Mouse (Mus musculus) bone marrow macrophage, adult 2 months (primary cell): ENCODE data around the gene Zrsr2. TPM values are rescaled to one million over a fixed set of nuclear protein-coding genes. Genes with fewer than 3 reads are reported as not detected.

Experiments
- H3K27ac ChIP-seq: 2 replicates; pipeline ENCODE4 v1.5.1; 2012; ENCODE audit warnings: low read depth, low read length; ENCODE audit not compliant: insufficient read depth
- H3K4me1 ChIP-seq: 2 replicates; pipeline ENCODE4 v1.6.1; 2012; ENCODE audit warnings: low read length; ENCODE audit not compliant: control insufficient read depth, insufficient read depth
- H3K4me3 ChIP-seq: 2 replicates; pipeline ENCODE4 v1.5.1; 2012; ENCODE audit warnings: mild to moderate bottlenecking, low read length, moderate library complexity; ENCODE audit not compliant: insufficient read depth
- CTCF ChIP-seq: IDR thresholded peaks from 2 replicates; pipeline ENCODE4 v1.5.1; 2012; ENCODE audit warnings: low read depth, mild to moderate bottlenecking, low read length, moderate library complexity
- POLR2A ChIP-seq: IDR thresholded peaks from 2 replicates; pipeline ENCODE4 v1.6.1; 2012; ENCODE audit warnings: mild to moderate bottlenecking, low read depth, low read length, borderline replicate concordance
- polyA plus RNA-seq: library from polyadenylated mRNA; stranded (reverse); fragments of >200 nt; gene quantifications from 2 replicates; pipeline ENCODE4 v1.2.4, GENCODE M21; 2012; ENCODE audit not compliant: missing spikeins, insufficient read depth, insufficient read length

Zrsr2 gene
- polyA plus RNA-seq, 1 experiment: 36.3 TPM

GRCm38 (mm10) chrX:163951618-163952017 is 6.8 kb downstream of the Zrsr2 start:
- TF ChIP-seq POLR2A: no peak
- no peak for TF ChIP-seq CTCF
- no peak overlapping the region for H3K27ac ChIP-seq
- peaks cover 4% of the 10 kb centered on the region; the same call in 1 of the 2 replicates for H3K4me1 ChIP-seq
- no peak overlapping the region for H3K4me3 ChIP-seq

DNA sequence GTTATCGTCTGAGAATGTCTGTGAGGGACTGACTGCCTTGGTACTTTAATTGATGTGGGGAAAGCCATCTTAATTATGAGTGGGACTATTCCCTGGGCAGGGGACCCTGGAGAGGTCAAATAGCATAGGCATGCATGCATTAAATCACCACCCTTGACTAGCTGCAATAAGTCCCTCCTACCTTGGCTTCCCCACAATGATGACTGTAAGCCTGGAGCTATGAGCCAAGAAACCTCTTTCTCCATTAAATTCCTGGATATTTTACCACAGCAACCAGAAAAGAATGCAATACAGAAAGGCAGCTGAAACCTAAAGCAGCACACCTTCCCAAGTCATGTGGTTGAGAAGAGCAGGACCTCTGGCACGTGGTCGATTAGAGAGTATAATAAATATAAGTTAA is 14.1 kb downstream of the Zrsr2 start:
- H3K27ac ChIP-seq: no peak overlapping the region

DNA sequence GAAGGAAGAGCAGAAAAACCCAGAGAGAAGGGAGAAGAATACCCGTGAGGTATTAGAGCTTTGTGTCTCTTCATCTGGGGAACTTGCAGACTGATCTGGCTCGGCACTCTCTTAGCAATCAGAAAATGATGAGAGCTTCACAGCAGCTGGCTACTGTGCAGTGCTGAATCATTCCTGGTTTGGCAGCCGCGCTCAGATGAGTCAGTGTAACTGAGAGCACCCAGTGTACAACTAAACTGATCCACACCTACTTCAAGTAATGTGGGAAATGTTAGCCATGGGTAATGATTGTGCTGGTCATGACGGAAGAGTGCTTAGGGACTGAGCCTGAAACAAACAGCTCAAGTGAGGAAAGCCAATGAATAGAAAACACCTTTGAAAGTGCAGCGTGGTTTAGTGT is 19.9 kb downstream of the Zrsr2 start:
- TF ChIP-seq CTCF (no peak), POLR2A (no peak)
- Histone ChIP-seq H3K27ac (no peak overlapping the region), H3K4me3 (no peak overlapping the region), H3K4me1 (no peaks in the 10 kb centered on the region)

More for the DNA sequence above, 14.1 kb downstream of the Zrsr2 start:
- no peak overlapping the region for H3K4me3 ChIP-seq
- H3K4me1 ChIP-seq: no peaks in the 10 kb centered on the region
- TF ChIP-seq CTCF: no peak
- TF ChIP-seq POLR2A: no peak

- no peak for TF ChIP-seq CTCF
- no peak for TF ChIP-seq POLR2A
- H3K4me3 ChIP-seq: no peak overlapping the region
- H3K27ac ChIP-seq: no peak overlapping the region
- H3K4me1 ChIP-seq: peaks cover 2% of the 10 kb centered on the region; the same call in 1 of the 2 replicates
Observed at GRCm38 (mm10) chrX:163934731-163935130, 23.7 kb downstream of the Zrsr2 start.

DNA sequence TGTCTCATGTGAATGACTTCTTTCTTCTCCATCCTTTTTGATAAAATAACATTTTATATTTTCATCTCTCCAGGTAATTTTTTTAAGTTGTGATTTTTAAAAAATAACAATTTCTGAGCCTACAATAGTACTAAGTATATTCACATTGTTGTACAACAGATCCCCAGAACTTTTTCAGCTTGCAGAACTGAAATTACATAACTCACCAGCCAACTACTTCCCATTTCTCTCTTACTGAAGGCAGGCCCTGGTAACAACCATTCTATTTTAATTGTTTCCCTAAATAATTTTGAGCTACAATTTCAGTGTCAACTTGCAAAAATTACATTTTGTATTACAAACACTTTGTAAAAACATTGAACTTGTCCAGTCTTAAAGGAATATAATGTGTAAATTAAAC is 28.9 kb downstream of the Zrsr2 start:
- TF ChIP-seq CTCF (no peak), POLR2A (no peak)
- Histone ChIP-seq H3K4me1 (peaks cover 2% of the 10 kb centered on the region; the same call in 1 of the 2 replicates), H3K4me3 (no peak overlapping the region), H3K27ac (peak overlapping the region; percentile 47; the same call in 1 of the 2 replicates)

DNA sequence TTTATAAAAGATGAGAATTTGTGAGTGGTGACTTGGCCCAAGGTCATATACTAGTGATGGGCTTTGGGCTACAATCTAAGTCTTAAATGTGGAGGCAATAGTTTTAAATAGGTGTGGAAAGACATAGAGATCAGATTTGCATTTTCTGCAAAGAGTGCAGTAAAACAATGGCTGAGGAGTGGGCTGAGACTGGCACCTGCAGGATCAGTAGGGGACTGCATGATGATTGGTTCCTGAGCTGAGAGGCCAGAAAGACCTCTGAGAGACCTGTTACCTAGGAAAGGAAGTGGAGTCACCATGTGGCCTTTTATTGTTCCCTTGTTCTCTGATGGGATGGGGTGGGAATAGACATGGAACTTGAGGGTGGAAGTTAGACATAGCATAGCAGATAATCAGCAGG is 45.7 kb downstream of the Zrsr2 start:
- no peak for TF ChIP-seq CTCF
- H3K27ac ChIP-seq: no peak overlapping the region
- no peak overlapping the region for H3K4me3 ChIP-seq
- H3K4me1 ChIP-seq: no peaks in the 10 kb centered on the region; the same call in 1 of the 2 replicates

DNA sequence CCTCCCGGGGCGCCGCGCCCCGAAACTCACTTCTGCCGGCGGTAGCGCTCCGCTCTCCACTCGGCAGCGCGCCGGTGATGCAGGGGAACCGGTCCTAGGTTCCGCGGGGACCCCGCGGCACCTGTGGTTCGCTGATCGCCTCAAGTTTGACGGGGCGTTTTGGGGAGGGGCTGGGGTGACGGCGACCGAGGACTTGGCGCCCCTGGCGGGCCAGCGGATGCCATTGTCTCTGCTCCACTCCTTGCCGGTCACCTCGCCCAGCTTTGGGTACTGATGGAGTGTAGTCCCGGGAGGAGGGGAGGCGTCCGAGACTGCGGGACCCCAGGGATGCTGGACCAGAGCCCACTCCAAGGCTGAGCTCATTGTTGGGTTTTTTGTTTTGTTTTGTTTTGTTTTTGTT is 49.1 kb downstream of the Zrsr2 start:
- no peak for TF ChIP-seq CTCF
- TF ChIP-seq POLR2A: no peak
- Histone ChIP-seq H3K27ac (peak overlapping the region; percentile 42), H3K4me1 (no peaks in the 10 kb centered on the region; the same call in 1 of the 2 replicates), H3K4me3 (peak overlapping the region; percentile 73)

GRCm38 (mm10) chrX:163908337-163909250 is 49.9 kb downstream of the Zrsr2 start, which contains the start of gene Ap1s2:
Ap1s2 (plus strand) TSS chrX:163909017.
- no peaks in the 10 kb centered on the region; the same call in 1 of the 2 replicates for H3K4me1 ChIP-seq
- H3K27ac ChIP-seq: peak within 1 kb of the TSS; percentile 72
- peak within 1 kb of the TSS; percentile 73 for H3K4me3 ChIP-seq
- no peak for TF ChIP-seq CTCF
- TF ChIP-seq POLR2A: no peak

DNA sequence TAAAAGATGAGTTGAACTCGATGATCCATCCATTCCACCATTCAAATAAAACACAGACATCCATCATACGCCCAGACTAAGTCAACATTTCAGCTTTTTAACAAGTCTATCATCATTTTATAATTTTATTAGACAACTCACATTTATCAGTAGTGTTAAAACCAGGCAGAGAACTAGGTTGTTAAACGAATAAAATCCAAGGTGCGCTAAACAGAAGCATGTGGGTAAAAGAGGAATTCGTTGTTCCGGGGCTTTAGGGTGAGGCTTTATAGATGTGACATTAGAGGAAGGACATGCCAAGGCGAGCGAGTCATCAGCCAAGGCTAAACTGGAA is 50.5 kb downstream of the Zrsr2 start:
- Histone ChIP-seq H3K4me1 (no peaks in the 10 kb centered on the region; the same call in 1 of the 2 replicates), H3K4me3 (peak overlapping the region; percentile 64; the same call in 1 of the 2 replicates), H3K27ac (peak overlapping the region; percentile 72)
- no peak for TF ChIP-seq CTCF
- no peak for TF ChIP-seq POLR2A

DNA sequence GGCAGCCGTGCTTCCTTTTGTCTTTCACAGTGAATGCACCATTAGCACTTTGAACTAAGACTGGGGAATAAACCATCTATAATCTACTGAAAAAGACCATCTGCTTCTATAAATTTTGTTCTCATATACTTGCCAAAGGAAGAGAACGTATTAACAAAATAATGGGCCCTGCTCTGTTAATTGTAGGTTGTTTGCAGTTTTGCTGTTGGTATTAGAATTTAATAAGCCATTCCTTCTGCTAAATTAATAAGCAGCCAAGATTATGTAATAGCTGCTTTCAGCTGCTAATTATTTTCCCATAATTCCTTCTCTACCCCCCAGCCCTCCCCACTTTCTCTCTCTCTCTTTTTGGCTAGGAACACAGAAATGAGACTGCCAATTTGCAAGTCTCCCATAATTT is 51.6 kb downstream of the Zrsr2 start:
- TF ChIP-seq CTCF: no peak
- TF ChIP-seq POLR2A: no peak
- Histone ChIP-seq H3K4me1 (no peaks in the 10 kb centered on the region), H3K27ac (no peak overlapping the region), H3K4me3 (no peak overlapping the region)
